Mouse (Mus musculus) limb, embryonic 14.5 days (tissue): ENCODE data around the gene Rbfox1. TPM values are rescaled to one million over a fixed set of nuclear protein-coding genes. Genes with fewer than 3 reads are reported as not detected.

ENCODE experiments used
- ATAC-seq: fragments of 200-750 bp; cut with Nextera tagmentation; 2 replicates; pipeline ENCODE4 v1.8.0; 2017; ENCODE audit warnings: low read depth, moderate number of reproducible peaks, moderate TSS enrichment; ENCODE audit not compliant: low FRiP score
- DNase-seq: peaks from one replicate; pipeline ENCODE4 v3.0.0-alpha.2; 2015; ENCODE audit warnings: low spot score
- H3K27ac ChIP-seq: fragments of 300-500 bp; sonication (generic); replicated peaks from 2 replicates; pipeline ENCODE4 v1.5.1; 2014; ENCODE audit warnings: low read depth, mild to moderate bottlenecking, low read length, moderate library complexity, mixed read lengths
- H3K27me3 ChIP-seq: fragments of 300-500 bp; sonication (generic); 2 replicates; pipeline ENCODE4 v1.6.1; 2014; ENCODE audit warnings: low read length, mixed read lengths; ENCODE audit not compliant: control insufficient read depth, insufficient read depth
- H3K36me3 ChIP-seq: fragments of 300-500 bp; sonication (generic); 2 replicates; pipeline ENCODE4 v1.6.1; 2014; ENCODE audit warnings: mild to moderate bottlenecking, low read length, moderate library complexity, mixed read lengths; ENCODE audit not compliant: control insufficient read depth, insufficient read depth
- H3K4me1 ChIP-seq: fragments of 300-500 bp; sonication (generic); 2 replicates; pipeline ENCODE4 v1.6.1; 2014; ENCODE audit warnings: antibody characterized with exemption, low read length, mixed read lengths; ENCODE audit not compliant: control insufficient read depth, insufficient read depth
- H3K4me2 ChIP-seq: fragments of 300-500 bp; sonication (generic); replicated peaks from 2 replicates; pipeline ENCODE4 v1.6.1; 2014; ENCODE audit warnings: low read depth, mild to moderate bottlenecking, low read length, moderate library complexity; ENCODE audit not compliant: severe bottlenecking
- H3K4me3 ChIP-seq: fragments of 300-500 bp; sonication (generic); replicated peaks from 2 replicates; pipeline ENCODE4 v1.5.1; 2014; ENCODE audit warnings: low read length
- H3K9ac ChIP-seq: fragments of 300-500 bp; sonication (generic); 2 replicates; pipeline ENCODE4 v1.6.1; 2014; ENCODE audit warnings: mild to moderate bottlenecking, low read depth, low read length, moderate library complexity; ENCODE audit not compliant: severe bottlenecking
- H3K9me3 ChIP-seq: fragments of 300-500 bp; sonication (generic); 2 replicates; pipeline ENCODE4 v1.6.1; 2016; ENCODE audit warnings: low read length; ENCODE audit not compliant: control insufficient read depth
- POLR2A ChIP-seq: fragments of 200-500 bp; IDR thresholded peaks from 2 replicates; pipeline ENCODE4 v1.8.0; 2012; ENCODE audit warnings: inconsistent platforms, mild to moderate bottlenecking, moderate library complexity, borderline replicate concordance; ENCODE audit not compliant: insufficient read depth, insufficient read length; ENCODE audit errors: extremely low read depth
- WGBS: fragments of 180-500 bp; shearing (Covaris S2); extraction: QIAGEN DNeasy Blood & Tissue Kit; methylation state at CpG from one replicate; pipeline ENCODE4 v1.1.7; 2014; 5-methylcytosine and 5-hydroxymethylcytosine counted together
- polyA plus RNA-seq, 2 experiments: library from polyadenylated mRNA; depleted of rRNA in 1 of 2; stranded (reverse) in 1 of 2; unstranded in 1 of 2; fragments of >200 nt; fragmentation: Nextera tagmentation in 1 of 2; extraction: Ambion mirVana in 1 of 2; gene quantifications; 2 replicates each; pipeline versions ENCODE4 v1.2.1 to v1.2.3; 2012 to 2014

Gene Rbfox1
- polyA plus RNA-seq, 2 experiments = 3.8 to 6.0 TPM

GRCm38 (mm10) chr16:5940016-5940415 lies 54.9 kb downstream of the Rbfox1 start:
- DNase-seq (no peak), ATAC-seq (no peak)
- no peak for TF ChIP-seq POLR2A
- Histone ChIP-seq H3K27me3 (no peaks in the 10 kb centered on the region), H3K9ac (no peak overlapping the region), H3K9me3 (no peaks in the 10 kb centered on the region), H3K36me3 (no peaks in the 10 kb centered on the region), H3K4me1 (no peaks in the 10 kb centered on the region), H3K4me2 (no peak overlapping the region), H3K4me3 (no peak overlapping the region), H3K27ac (no peak overlapping the region)
- WGBS = 56% methylated on average over 4 of the region's 4 CpGs

- H3K27me3 ChIP-seq = no peaks in the 10 kb centered on the region
- DNase-seq (no peak), ATAC-seq (no peak)
- no peaks in the 10 kb centered on the region for H3K9me3 ChIP-seq
- H3K4me2 ChIP-seq = no peak overlapping the region
- H3K4me3 ChIP-seq = no peak overlapping the region
- no peaks in the 10 kb centered on the region for H3K4me1 ChIP-seq
- no peaks in the 10 kb centered on the region for H3K36me3 ChIP-seq
- TF ChIP-seq POLR2A = no peak
- H3K27ac ChIP-seq = no peak overlapping the region
- WGBS = 88% methylated on average over 1 of the region's 1 CpGs
- H3K9ac ChIP-seq = no peak overlapping the region
These were observed 60.5 kb downstream of the Rbfox1 start for GRCm38 (mm10) chr16:5945682-5946081.

GRCm38 (mm10) chr16:5953106-5953505 lies 68.0 kb downstream of the Rbfox1 start:
- no peak overlapping the region for H3K9ac ChIP-seq
- no peak overlapping the region for H3K27ac ChIP-seq
- H3K4me1 ChIP-seq = no peaks in the 10 kb centered on the region
- no peak overlapping the region for H3K4me2 ChIP-seq
- H3K4me3 ChIP-seq = no peak overlapping the region
- no peaks in the 10 kb centered on the region for H3K9me3 ChIP-seq
- no peaks in the 10 kb centered on the region for H3K36me3 ChIP-seq
- no peaks in the 10 kb centered on the region for H3K27me3 ChIP-seq
- TF ChIP-seq POLR2A = no peak
- ATAC-seq (no peak), DNase-seq (no peak)
- 73% methylated on average over 3 of the region's 3 CpGs for WGBS

- WGBS = 28% methylated on average over 4 of the region's 4 CpGs
- H3K9me3 ChIP-seq = no peaks in the 10 kb centered on the region
- no peaks in the 10 kb centered on the region for H3K36me3 ChIP-seq
- H3K4me1 ChIP-seq = no peaks in the 10 kb centered on the region
- DNase-seq (no peak), ATAC-seq (no peak)
- no peaks in the 10 kb centered on the region for H3K27me3 ChIP-seq
- no peak overlapping the region for H3K4me3 ChIP-seq
- H3K9ac ChIP-seq = no peak overlapping the region
- no peak overlapping the region for H3K4me2 ChIP-seq
- no peak overlapping the region for H3K27ac ChIP-seq
- no peak for TF ChIP-seq POLR2A
These were observed 72.3 kb downstream of the Rbfox1 start for GRCm38 (mm10) chr16:5957418-5957817.

GRCm38 (mm10) chr16:5961786-5962185 lies 76.6 kb downstream of the Rbfox1 start:
- ATAC-seq = no peak
- H3K4me2 ChIP-seq = no peak overlapping the region
- no peak overlapping the region for H3K4me3 ChIP-seq
- no peak overlapping the region for H3K27ac ChIP-seq
- no peaks in the 10 kb centered on the region for H3K9me3 ChIP-seq
- no peaks in the 10 kb centered on the region for H3K4me1 ChIP-seq
- DNase-seq = no peak
- no peaks in the 10 kb centered on the region for H3K27me3 ChIP-seq
- TF ChIP-seq POLR2A = no peak
- H3K9ac ChIP-seq = no peak overlapping the region
- 78% methylated on average over 3 of the region's 3 CpGs for WGBS
- no peaks in the 10 kb centered on the region for H3K36me3 ChIP-seq

- Histone ChIP-seq H3K9me3 (no peaks in the 10 kb centered on the region), H3K36me3 (no peaks in the 10 kb centered on the region), H3K9ac (no peak overlapping the region), H3K27me3 (no peaks in the 10 kb centered on the region), H3K4me3 (no peak overlapping the region), H3K4me1 (no peaks in the 10 kb centered on the region), H3K27ac (no peak overlapping the region), H3K4me2 (no peak overlapping the region)
- 73% methylated on average over 2 of the region's 2 CpGs for WGBS
- no peak for DNase-seq
- ATAC-seq = no peak
- TF ChIP-seq POLR2A = no peak
These were observed 89.0 kb downstream of the Rbfox1 start for GRCm38 (mm10) chr16:5974172-5974571.
